Mouse (Mus musculus): Measurements from ENCODE around the gene Ankrd52.
A peak's percentile ranks its signal among the peaks of the same experiment; 100 is the strongest.

Gene Ankrd52

DNA sequence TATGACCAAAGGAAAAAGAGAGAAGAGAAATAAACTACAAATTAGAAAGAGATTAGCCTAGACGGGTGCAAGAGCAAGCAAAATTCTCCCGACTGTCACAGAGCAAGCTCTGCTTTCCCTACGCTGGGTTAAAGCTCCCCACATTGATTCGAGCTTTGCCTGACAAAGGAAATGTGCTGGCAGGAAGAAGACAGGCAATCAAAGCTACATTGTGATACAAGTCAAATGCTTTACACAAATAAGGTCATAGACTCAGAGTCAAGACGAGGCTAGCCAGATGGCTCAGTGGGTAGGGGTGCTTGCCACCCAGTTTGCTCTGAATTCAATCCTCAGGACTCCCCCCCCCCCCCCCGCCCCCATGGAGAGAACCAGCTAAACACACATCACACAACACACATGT, 6.9 kb upstream of the Ankrd52 start:
- no peak for DNase-seq

DNA sequence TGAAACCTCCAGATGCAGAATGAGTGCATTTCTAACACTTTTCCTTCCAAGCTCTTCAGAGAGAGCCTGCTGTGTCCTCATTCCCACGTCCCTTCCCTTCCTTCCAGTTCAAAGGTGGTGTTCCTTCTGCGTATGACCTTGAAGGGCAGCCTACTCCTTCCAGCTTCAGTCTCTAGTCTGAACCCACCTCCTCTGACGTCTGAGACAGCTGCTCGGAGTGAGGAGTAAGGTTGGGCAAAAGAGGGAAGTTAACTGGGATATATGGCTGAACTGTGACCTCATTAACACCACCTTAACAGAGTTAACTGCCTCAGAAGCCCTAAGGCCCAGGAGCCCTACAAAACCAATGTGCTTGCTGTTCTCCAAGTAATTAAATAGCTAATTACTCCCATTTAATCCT, 6.3 kb upstream of the Ankrd52 start:
- no peak for DNase-seq

DNA sequence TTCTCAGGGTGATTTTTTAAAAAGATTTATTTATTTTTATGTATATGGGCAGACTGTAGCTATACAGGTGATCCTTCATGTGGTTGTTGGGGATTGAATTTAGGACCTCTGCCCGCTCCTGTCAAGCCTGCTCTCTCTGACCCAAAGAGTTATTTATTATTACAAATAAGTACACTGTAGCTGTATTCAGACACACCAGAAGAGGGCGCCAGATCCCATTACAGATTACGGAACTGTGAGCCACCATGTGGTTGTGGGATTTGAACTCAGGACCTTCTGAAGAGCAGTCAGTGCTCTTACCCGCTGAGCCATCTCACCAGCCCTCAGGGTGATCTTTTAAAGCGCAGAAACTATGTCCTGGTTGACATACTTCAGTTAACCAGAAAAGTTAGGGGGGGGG, 4.8 kb upstream of the Ankrd52 start:
- DNase-seq = no peak

DNA sequence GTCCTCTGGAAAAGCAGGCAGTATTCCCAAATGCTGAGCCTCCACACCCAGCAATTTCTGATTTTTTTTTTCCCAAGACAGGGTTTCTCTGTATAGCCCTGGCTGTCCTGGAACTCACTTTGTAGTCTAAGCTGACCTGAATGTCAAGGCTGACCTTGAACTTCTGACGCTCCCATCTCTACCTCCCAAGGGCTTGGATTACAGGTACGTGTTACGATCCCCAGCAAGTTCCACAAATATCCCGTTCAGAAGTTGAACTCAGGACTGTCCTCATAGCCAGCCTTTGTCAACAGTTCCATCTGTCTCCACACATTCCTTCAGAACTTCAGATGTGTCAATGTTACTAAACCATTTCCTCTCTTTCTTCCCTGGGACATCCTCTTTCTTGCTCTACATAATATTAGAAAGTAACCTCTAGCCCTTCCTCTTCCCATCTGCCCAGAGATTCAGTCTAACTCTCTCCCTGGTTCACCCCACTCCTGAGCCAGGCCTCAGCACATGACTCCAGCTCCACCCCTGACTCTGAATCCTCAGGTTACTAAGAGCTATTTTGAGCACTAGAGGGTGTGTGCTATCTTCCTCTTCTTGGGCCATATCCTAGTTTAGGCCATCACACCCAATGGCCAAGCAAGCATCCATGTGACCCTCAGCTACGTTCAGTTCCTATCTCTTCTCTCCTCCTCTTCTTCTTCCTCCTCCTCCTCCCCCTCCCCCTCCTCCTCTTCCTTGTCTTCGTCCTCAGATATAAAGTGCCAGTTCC, 3.7 kb upstream of the Ankrd52 start:
- no peak for DNase-seq

DNA sequence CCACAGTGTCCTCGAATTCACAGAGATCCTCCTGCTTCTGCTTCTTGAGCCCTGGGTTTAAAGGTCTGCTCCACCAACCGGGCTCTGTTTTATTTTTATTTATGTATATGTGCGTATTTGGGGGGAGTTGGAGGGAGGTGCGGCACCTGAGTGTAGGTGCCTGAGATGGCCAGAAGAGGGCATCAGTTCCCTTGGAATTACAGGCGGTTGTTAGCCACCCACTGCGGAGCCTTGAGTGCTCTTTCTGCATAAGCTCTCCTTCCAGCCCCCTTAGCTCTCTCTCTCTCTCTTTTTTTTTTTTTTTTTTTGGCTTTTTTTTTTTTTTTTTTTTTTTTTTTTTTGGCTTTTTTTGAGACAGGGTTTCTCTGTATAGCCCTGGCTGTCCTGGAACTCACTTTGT, 2.5 kb upstream of the Ankrd52 start:
- no peak for DNase-seq

DNA sequence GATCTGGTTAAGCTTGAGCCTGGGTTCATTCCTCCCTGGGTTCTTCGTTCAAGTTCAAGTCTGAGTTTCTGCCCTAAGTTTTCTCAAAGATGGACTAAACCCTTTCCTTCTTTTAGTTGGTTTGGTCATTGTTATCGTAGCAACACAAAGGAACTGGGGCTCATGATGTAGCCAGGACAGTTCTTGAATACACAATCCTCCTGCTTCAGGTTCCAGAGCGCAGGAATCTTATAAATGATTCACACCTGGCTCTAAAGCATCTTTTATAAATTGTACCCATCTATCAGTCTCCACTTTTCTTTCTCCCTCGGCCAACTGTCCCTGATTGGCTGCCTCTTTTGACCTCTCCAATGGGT, 838 bp upstream of the Ankrd52 start:
- no peak for DNase-seq

DNA sequence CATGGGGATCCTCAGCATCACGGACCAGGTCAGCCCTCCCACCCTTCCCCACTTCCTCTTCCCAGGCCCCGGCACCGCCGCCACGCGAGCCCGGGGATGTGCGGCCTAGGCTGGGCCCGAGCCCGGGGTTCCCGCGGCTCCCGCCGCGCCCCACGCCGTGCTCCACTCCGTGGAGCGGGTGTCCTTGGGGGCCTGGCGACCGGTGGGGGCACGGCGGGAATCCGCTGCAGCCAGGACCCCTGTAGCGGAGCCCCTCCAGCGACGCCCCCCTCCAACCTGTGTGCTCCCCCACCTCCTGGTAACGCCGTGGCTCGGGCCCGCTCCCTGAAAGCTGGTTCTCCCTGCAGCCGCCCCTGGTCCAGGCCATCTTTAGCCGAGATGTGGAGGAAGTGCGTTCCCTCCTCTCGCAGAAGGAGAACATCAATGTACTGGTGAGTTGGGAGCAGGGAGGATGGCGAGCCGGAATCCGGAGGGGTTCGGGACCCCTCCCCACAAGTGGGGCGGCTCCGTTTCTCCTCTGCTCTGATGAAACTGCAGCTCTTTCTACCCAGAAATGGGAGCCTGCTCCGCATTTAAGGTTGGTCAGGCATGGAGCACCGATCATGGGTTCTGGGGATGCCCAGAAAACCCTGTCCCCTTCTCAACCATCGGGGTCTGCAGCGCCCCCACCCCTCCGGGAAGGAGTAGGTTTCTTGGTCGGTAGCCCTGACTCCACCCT, 466 bp downstream of the Ankrd52 start:
- DNase-seq = no peak

DNA sequence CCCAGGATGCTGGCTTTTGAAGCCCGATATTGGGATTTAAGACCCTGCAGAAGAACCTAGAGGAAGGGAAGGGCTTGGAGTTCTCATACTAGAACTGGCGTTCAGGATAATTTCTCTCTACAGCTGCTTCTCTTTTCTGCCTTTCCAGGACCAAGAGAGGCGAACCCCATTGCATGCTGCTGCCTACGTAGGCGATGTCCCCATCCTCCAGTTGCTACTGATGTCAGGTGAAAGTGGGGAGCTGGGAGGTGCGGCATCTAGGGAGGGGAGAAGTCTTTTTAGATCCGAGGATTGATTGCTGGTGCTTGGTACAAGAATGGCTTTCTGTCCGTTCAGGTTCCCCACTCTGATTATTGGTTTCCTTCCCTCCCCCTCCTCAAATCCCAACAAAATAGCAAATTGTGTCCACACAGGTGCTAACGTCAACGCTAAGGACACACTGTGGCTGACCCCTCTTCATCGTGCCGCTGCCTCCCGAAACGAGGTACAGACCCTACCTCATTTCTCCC, 1.1 kb downstream of the Ankrd52 start:
- no peak for DNase-seq

DNA sequence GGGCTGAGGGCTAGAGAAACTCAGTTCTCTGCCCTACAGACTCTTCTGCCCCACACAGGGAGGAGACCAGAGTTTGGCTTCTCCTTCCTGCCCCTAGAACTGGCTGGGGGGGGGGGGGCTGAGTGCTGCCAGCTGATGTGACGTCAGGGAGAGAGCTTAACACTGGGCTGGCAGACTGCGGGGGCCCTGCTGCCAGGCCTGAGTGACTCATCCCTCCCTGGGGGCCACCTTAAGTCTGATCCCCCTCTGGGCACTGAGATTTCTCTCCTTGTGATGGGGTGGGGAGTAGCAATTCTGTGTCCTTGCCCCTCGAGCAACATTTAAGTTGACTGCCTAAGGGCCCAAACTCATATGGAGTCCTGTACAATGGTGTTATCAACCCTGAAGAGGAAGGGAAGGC, 1.5 kb downstream of the Ankrd52 start:
- no peak for DNase-seq

DNA sequence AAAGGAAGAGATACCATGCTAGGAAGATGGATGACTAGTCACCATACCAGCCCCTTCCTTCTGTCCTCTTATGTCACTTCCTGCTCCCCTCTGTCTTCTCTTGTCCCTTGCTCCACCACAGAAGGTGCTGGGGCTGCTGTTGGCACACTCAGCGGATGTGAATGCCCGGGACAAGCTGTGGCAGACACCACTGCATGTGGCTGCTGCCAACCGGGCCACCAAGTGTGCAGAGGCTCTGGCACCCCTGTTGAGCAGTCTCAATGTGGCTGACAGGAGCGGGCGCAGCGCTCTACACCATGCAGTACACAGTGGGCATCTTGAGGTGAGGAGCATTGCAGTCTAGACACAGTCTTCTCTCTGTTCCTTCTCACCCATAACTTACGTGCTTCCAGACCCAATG, 2.3 kb downstream of the Ankrd52 start:
- no peak for DNase-seq

DNA sequence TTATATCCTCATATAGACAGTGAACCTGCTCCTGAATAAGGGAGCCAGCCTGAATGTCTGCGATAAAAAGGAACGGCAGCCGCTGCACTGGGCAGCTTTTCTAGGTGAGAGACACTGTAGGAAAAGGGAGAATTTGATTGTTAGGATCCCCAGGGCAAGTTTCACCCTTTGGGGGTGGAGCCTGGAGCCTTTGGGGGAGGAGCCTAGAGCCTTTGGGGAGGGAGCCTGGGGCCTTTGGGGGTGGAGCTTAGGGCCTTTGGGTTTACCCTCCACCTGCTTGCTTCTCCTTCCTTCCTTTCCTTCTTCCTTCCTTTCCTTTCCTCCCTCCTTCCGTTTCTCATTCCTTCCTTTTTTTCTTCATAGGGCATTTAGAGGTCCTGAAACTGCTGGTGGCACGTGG, 3.6 kb downstream of the Ankrd52 start:
- DNase-seq = no peak

DNA sequence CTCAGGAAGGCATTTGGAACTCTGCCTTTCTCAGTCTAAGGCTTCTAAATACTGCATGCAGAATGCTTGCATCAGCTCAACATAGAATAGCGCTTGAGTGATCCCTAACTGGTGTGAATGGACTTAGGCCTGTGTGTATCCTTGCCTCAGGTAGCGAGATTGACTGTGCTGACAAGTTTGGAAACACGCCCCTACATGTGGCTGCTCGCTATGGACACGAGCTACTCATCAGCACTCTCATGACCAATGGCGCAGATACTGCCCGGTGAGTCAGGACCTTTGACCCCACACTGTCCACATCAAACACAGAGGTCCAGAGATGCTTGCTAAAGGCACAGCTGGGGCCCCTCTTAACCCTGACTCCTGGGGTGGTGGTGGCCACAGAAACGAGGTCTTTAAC, 5.6 kb downstream of the Ankrd52 start:
- DNase-seq = no peak

DNA sequence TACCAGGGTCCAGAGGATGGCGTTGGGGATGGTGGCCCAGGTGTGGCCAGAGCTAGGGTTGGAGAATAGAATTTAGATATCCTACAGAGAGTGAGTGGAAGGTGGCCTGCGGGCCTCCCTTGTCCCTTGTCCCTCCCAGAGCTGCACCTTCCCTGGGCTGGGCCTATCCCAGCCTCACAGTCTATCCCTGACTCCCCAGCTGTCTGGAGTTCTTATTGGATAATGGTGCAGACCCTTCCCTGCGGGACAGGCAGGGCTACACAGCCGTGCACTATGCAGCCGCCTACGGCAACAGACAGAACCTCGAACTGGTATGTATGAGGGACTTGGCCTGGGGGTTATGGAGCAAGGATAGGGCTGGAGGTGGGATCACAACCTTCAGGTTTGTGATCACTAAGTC, 9.0 kb downstream of the Ankrd52 start:
- DNase-seq = no peak

DNA sequence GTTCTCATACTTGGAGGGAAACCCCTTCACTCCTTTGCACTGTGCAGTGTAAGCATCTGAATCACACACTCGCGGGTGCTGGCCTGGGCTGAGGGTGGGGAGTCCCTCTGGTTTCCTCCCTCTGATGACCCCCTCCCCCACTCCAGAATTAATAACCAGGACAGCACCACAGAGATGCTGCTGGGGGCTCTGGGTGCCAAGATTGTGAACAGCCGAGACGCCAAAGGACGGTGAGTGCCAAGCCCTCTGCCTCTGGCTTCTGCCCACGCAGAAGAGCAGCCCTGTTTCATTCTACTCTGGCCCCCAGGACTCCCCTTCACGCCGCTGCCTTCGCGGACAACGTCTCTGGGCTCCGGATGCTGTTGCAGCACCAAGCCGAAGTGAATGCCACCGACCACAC, 12.0 kb downstream of the Ankrd52 start:
- DNase-seq = no peak

DNA sequence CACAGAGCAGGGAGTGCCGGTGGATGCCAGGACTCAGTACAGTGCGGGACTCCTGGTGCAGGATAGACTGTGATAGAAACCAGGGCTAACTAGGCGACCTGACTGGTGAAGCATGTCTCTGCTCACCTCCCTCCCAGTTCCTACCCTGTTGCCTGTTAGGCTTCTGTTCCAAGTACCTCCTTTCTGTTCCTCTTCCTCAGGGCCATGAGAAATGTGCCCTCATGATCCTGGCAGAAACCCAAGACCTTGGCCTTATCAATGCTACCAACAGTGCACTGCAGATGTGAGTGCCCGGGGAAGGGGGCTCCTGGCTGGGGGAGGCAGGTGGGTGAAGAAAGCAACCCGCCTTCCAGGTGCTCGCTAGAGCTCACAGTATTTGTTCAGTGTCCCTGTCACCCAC, 12.7 kb downstream of the Ankrd52 start:
- DNase-seq = no peak

DNA sequence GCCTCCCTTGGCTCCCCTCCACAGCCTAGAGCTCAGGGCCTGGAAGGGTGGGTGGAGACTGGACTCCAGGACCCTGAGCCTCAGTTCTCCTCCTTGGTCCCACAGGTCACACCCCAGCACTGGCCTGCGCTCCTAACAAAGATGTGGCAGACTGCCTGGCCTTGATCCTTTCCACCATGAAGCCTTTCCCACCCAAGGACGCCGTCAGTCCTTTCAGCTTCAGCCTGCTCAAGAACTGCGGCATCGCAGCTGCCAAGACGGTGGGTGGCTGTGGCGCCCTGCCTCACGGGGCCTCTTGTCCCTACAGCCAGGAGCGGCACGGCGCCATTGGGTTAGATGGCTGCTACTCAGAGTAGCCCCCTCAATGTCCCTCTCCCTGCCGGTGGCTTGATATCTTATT, 13.5 kb downstream of the Ankrd52 start:
- DNase-seq = no peak

DNA sequence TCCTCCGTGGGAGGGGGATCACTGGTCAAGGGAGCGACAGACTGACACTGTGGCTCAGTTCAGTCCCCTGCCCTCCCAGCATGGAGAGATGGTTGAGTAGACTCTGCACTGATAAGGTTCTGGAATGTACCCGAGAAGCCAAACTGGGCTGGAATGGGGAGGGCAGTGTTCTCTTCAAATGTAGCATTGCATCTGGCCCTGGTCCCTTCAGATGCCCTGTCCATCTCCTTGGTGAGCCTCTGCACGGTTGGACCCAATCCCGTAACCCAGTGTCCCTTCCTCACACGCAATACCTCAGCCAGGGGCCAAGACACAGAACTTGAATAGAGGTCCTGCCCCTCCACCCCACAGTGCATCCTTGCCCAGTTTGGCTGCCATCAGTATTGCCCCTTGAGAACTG, 14.9 kb downstream of the Ankrd52 start:
- DNase-seq = no peak

DNA sequence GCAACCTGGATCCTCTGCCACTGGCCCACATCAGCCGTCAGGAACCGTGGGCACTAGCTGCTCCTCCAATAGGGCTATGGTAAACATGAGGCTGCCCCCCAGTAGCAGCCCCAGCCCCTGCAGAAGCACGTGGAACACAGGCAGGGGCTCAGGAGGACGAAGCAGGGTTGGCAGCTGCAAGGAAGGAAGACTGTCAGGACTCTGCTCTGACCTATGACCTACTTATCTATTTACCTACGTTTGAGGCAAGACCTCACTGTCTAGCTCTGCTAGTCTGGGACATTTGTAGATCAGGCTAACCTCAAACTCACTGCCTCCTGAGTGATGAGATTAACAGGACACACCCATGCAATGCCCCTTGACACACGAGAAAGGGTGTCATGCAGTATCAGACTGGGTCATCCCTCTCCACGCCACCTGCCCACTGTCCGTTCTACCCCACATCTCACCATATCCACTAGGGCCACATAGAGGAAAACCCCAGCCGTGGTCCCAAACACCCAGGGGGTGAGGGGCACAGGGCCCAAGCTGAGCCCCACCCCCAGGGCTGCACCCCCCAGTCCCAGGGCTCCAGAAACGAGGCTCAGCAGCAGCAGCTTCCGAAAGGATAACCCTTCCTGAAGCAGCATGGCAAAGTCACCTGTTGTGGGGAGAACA, 19.2 kb downstream of the Ankrd52 start:
- DNase-seq = no peak

DNA sequence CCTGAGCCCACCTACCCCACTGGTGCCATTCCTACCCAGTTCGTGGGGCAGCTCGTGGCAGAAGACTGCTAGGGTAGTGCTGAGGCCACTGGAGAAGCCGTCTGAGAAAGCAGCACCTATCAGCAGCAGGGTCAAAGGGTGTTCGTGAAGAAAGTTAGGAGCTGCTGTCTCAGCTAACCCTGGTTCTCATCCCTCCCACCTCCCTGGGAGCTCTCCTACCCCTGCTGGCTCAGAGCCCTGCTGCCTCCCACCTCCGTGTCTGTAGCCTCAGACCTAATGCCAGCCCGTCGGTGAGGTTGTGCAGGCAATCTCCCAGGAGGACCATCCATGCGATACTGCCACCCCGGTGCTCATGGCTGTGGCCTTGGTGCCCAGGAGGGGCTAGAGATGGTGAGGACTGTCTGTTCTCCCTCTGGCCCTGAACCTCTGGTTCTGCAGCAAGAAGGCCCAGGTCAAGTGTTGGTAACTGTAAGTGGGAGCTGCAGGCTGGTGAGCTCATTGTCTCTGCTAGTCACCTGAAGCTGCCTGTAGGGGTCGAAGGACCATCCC, 19.9 kb downstream of the Ankrd52 start:
- DNase-seq = peak; percentile 48

DNA sequence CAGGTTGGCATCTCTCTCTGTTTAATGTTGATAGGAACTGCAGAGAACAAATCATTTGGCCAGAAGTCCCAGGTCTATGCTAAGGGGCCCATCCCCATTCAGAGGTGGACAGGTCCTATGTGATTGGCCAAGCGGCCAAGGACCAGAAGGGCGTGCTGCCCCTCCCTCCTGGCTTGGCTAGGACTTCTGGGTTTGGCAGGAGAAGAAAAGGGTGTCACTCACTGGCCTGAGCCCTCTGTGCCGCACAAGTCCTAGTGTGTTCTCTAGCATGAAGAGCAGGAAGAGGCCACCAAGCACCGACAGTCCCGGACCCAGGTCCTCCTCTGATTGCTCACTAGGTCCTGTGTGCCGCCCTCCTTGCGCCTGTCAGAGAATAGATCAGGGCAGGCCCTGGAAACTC, 20.6 kb downstream of the Ankrd52 start:
- no peak for DNase-seq

DNA sequence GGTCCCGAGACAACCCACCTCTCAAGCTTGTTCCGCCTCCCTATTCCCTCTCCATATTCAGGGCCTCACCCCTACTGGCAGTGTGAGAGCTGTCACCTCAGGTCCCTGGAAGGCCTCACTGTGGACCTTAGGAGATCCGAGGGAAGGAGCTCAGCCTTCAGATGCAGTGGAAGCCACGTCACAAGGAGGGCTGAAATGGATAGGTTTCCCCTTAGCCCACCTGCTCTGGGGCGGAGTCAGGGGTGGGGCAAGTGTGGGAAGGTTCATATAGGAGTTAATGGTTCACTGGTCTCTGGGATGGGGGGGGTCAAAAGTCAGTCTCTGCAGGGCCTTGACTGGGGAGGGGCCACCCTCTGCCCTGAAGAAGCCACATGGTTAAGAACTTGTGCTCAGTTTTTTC, 23.4 kb downstream of the Ankrd52 start:
- DNase-seq = peak; percentile 76

DNA sequence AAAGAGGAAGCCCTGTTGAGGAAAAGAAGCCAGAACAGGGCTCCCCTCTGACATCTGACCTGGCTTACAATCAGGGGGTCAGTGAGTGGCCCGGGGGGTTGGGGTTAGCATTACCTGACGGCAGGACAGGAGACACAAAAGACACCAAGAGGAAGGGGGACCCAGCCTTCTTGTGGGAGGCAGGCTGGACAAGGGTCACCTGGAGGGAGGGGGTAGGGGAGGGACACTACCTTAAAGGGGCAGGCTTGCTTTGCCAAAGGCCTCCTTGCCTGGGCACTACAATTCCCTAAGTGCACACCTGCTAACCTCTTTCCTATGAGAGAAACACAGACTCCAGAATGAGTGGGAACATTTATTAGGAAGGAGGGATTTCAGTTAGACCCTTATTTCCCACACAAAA, 24.1 kb downstream of the Ankrd52 start, which contains the start of gene Slc39a5:
Slc39a5 (minus strand) TSS at position 174 of the 400 bp plus-strand sequence.
- peak; percentile 47 for DNase-seq

DNA sequence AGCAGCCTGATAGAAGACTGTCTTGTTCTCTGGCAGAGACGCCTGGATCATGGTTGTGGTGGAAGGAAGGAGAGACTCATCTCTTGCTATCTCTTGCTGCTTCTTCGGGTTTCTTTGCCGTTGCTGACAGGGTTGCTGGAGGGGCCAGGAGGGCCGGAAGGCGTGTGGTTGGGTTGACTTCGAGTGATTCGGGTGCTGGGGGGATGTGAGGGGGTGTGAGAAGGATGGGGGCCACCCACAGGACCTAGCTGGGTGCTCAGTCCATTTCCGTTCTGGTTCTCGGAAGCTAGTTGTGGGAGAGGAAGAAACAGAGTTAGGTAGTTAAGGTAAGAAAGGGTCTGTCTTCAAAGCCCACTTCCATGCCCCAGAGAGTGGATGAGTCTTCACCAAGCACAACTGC, 24.7 kb downstream of the Ankrd52 start:
- no peak for DNase-seq

DNA sequence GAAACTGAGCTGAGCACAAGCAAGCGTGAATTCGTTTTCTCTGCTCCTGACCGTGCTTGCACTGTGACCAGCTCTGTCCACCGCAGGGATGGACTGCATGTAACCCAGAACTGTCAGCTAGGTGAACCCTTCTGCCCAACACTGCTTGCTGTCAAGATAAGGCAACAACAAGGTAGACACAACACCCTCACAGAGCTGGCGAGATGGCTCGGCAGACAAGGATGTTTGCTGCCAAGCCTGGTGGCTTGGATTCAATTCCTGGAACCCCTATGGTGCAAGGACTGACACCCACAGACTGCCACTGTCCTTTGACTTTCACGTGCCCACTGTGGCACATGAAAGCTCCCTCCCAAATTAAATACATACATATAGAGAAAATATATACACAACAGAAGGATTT, 27.0 kb downstream of the Ankrd52 start:
- DNase-seq = no peak

Measured in kidney, adult 11 months (tissue).